Mouse (Mus musculus): ENCODE data around the gene Casd1.

GRCm38 (mm10) chr6:4634804-4635203 is 34.2 kb downstream of the Casd1 start:
- TF ChIP-seq RCOR1 (conservative IDR thresholded peaks at IDR 0.05; ENCODE audit: low read depth, low read length) (no peak), CHD1 (IDR thresholded peaks at IDR 0.05; ENCODE audit: low read depth, low read length) (no peak), MEF2A (IDR thresholded peaks at IDR 0.05; ENCODE audit: borderline replicate concordance, low read depth, low read length) (no peak), ELF1 (IDR thresholded peaks at IDR 0.05; ENCODE audit: low read depth, low read length) (no peak), CHD2 (IDR thresholded peaks at IDR 0.05; ENCODE audit: low read length) (no peak), MYC (IDR thresholded peaks at IDR 0.05; ENCODE audit: low read depth, low read length) (no peak), POLR2A (IDR thresholded peaks at IDR 0.05; ENCODE audit: low read depth, low read length) (no peak)
